In genomic region chr7:108950762-108951331, GRCm38 (mm10) we compare ENCODE assay signal across 8 mouse cellular contexts. TPM values are rescaled to one million over a fixed set of nuclear protein-coding genes. Genes with fewer than 3 reads are reported as not detected.
A peak's percentile ranks its signal among the peaks of the same experiment; 100 is the strongest.
DNase-seq lines count a peak whose midpoint lies in the region; ATAC-seq and TF ChIP-seq lines count a peak whose summit lies in the region.

No protein-coding gene starts in this region.

- H3K9ac ChIP-seq in heart, embryonic 14.5 days (ENCODE audit: low read length): peak overlapping the region; percentile 10; the same call in 1 of the 2 replicates
- H3K9ac ChIP-seq in midbrain, postnatal 0 days (replicated peaks; ENCODE audit: low read length, poor library complexity, severe bottlenecking): peak overlapping the region; percentile 70

- peak overlapping the region; percentile 76 for H3K4me2 ChIP-seq in heart, embryonic 14.5 days (ENCODE audit: low read length)
- peak overlapping the region; percentile 83 for H3K4me2 ChIP-seq in midbrain, postnatal 0 days (ENCODE audit: low read depth, low read length, poor library complexity, severe bottlenecking)

- ATAC-seq in heart, embryonic 14.5 days (ENCODE audit: insufficient number of reproducible peaks, insufficient read depth, low FRiP score, low read depth): no peak
- peak; percentile 80 for ATAC-seq in midbrain, postnatal 0 days (ENCODE audit: low FRiP score)

- DNase-seq in urinary bladder, adult 2 months (ENCODE audit: low spot score): peak; percentile 29
- no peak for DNase-seq in urinary bladder, postnatal 4 days (ENCODE audit: low spot score in 2 of 2)
- DNase-seq in layer of hippocampus, postnatal 36 days: peak; percentile 81 to 85
- DNase-seq in midbrain, postnatal 0 days (ENCODE audit: low spot score): peak; percentile 44
- DNase-seq in gastrocnemius, adult 18-20 months (ENCODE audit: low spot score): no peak
- no peak for DNase-seq in yolk sac, embryonic 10.5 days (ENCODE audit: low spot score)

- H3K4me3 ChIP-seq in cortical plate, adult 2 months (ENCODE audit: insufficient read depth, low read length): peak overlapping the region; percentile 65
- peak overlapping the region; percentile 42 to 45 for H3K4me3 ChIP-seq in heart, embryonic 14.5 days (ENCODE audit: control insufficient read depth in 1 of 2, insufficient read depth in 1 of 2, low read depth in 1 of 2, low read length in 2 of 2)
- H3K4me3 ChIP-seq in midbrain, postnatal 0 days (ENCODE audit: low read depth, low read length): peak overlapping the region; percentile 52

- H3K36me3 ChIP-seq in heart, embryonic 14.5 days (ENCODE audit: control insufficient read depth, insufficient read depth, low read length): peaks cover under 1% of the 10 kb centered on the region; the same call in 1 of the 2 replicates
- H3K36me3 ChIP-seq in midbrain, postnatal 0 days (ENCODE audit: insufficient read depth, low read length): no peaks in the 10 kb centered on the region

- peak overlapping the region; percentile 81 for H3K27ac ChIP-seq in cortical plate, adult 2 months (ENCODE audit: insufficient read depth, low read length)
- H3K27ac ChIP-seq in heart, embryonic 14.5 days (replicated peaks in 1 of 2; ENCODE audit: control insufficient read depth in 1 of 2, insufficient read depth in 1 of 2, low read depth in 2 of 2, low read length in 2 of 2): no peak overlapping the region
- H3K27ac ChIP-seq in midbrain, postnatal 0 days (ENCODE audit: low read depth, low read length): peak overlapping the region; percentile 87

- H3K9me3 ChIP-seq in heart, embryonic 14.5 days (ENCODE audit: control insufficient read depth, low read length): no peaks in the 10 kb centered on the region
- H3K9me3 ChIP-seq in midbrain, postnatal 0 days (ENCODE audit: low read length): no peaks in the 10 kb centered on the region

- peaks cover 42% of the 10 kb centered on the region for H3K27me3 ChIP-seq in heart, embryonic 14.5 days (ENCODE audit: control insufficient read depth, insufficient read depth, low read length)
- H3K27me3 ChIP-seq in midbrain, postnatal 0 days (ENCODE audit: insufficient read depth, low read length): peaks cover 9% of the 10 kb centered on the region; the same call in 1 of the 2 replicates

- TF ChIP-seq CTCF in cortical plate, adult 2 months (IDR thresholded peaks at IDR 0.05; ENCODE audit: extremely low read depth, insufficient read depth, low read length): no peak
- TF ChIP-seq CTCF in midbrain, postnatal 0 days (IDR thresholded peaks at IDR 0.05): no peak

- TF ChIP-seq POLR2A in cortical plate, adult 2 months (IDR thresholded peaks at IDR 0.05; ENCODE audit: extremely low read depth, insufficient read depth, low read length): peak; percentile 61; the same call in 1 of the 2 replicates

- no peaks in the 10 kb centered on the region; the same call in 1 of the 2 replicates for H3K4me1 ChIP-seq in cortical plate, adult 2 months (ENCODE audit: control insufficient read depth, insufficient read depth, low read length)
- peaks cover 10 to 11% of the 10 kb centered on the region in 2 experiments; a peak in 3 of 4 replicates for H3K4me1 ChIP-seq in heart, embryonic 14.5 days (ENCODE audit: control insufficient read depth in 2 of 2, insufficient read depth in 2 of 2, low read length in 2 of 2)
- H3K4me1 ChIP-seq in midbrain, postnatal 0 days (ENCODE audit: insufficient read depth, low read length): no peaks in the 10 kb centered on the region

- 2% methylated on average over 52 of the region's 52 CpGs for WGBS in heart, embryonic 14.5 days
- 1% methylated on average over 52 of the region's 52 CpGs for WGBS in midbrain, postnatal 0 days

RNA-seq across cellular contexts. Expression of gene Tub, which starts 0.7 kb away (rescaled TPM):
- polyA plus RNA-seq in urinary bladder, adult 2 months (2012; rRNA removed): 1.6 and 1.7 TPM in 2 replicates
- polyA plus RNA-seq in cortical plate, adult 2 months (2012; rRNA removed): 161 and 176 TPM in 2 replicates
- 0.47 and 0.74 TPM in 2 replicates for polyA plus RNA-seq in heart, embryonic 14.5 days (2014; fragmentation: Nextera tagmentation; extraction: Ambion mirVana)
- total RNA-seq in layer of hippocampus, postnatal 36 days (2021): 100 to 1,000 TPM; 181 to 205 TPM
- total RNA-seq in midbrain, postnatal 0 days (2014; rRNA removed): 159 and 207 TPM in 2 replicates
- polyA plus RNA-seq in midbrain, postnatal 0 days (2015; fragmentation: Nextera tagmentation; extraction: Ambion mirVana): 42.8 and 44.3 TPM in 2 replicates
- total RNA-seq in gastrocnemius, adult 18-20 months (2021): under 1 TPM; 0.30 to 0.59 TPM

RNA-seq across cellular contexts. Expression of gene Eif3f, which starts 16.6 kb away (rescaled TPM):
- 119 and 192 TPM in 2 replicates for polyA plus RNA-seq in urinary bladder, adult 2 months (2012; rRNA removed)
- 91.9 and 95.0 TPM in 2 replicates for polyA plus RNA-seq in cortical plate, adult 2 months (2012; rRNA removed)
- 65.9 and 68.4 TPM in 2 replicates for polyA plus RNA-seq in heart, embryonic 14.5 days (2014; fragmentation: Nextera tagmentation; extraction: Ambion mirVana)
- total RNA-seq in layer of hippocampus, postnatal 36 days (2021): 10 to 100 TPM; 86.8 to 93.7 TPM
- 121 TPM in 2 replicates for total RNA-seq in midbrain, postnatal 0 days (2014; rRNA removed)
- 73.9 and 77.8 TPM in 2 replicates for polyA plus RNA-seq in midbrain, postnatal 0 days (2015; fragmentation: Nextera tagmentation; extraction: Ambion mirVana)
- total RNA-seq in gastrocnemius, adult 18-20 months (2021): 100 to 1,000 TPM; 119 TPM

RNA-seq across cellular contexts. Expression of gene Nlrp10, which starts 20.9 kb away (rescaled TPM):
- polyA plus RNA-seq in urinary bladder, adult 2 months (2012; rRNA removed): 0.47 and 0.52 TPM in 2 replicates
- 0.04 and 0.06 TPM in 2 replicates for polyA plus RNA-seq in cortical plate, adult 2 months (2012; rRNA removed)
- polyA plus RNA-seq in heart, embryonic 14.5 days (2014; fragmentation: Nextera tagmentation; extraction: Ambion mirVana): 16.3 and 16.8 TPM in 2 replicates
- total RNA-seq in layer of hippocampus, postnatal 36 days (2021): under 1 TPM; 0.32 to 0.35 TPM
- total RNA-seq in midbrain, postnatal 0 days (2014; rRNA removed): 0.22 TPM in 1 of 2 replicates, not detected in the other
- not detected in 2 replicates for polyA plus RNA-seq in midbrain, postnatal 0 days (2015; fragmentation: Nextera tagmentation; extraction: Ambion mirVana)
- total RNA-seq in gastrocnemius, adult 18-20 months (2021): 1 to 10 TPM; 1.1 to 2.7 TPM

RNA-seq across cellular contexts. Expression of gene Olfr519, which starts 56.6 kb away (rescaled TPM):
- not detected in 2 replicates for polyA plus RNA-seq in urinary bladder, adult 2 months (2012; rRNA removed)
- not detected in 2 replicates for polyA plus RNA-seq in cortical plate, adult 2 months (2012; rRNA removed)
- polyA plus RNA-seq in heart, embryonic 14.5 days (2014; fragmentation: Nextera tagmentation; extraction: Ambion mirVana): not detected in 2 replicates
- total RNA-seq in layer of hippocampus, postnatal 36 days (2021): not detected
- not detected in 2 replicates for total RNA-seq in midbrain, postnatal 0 days (2014; rRNA removed)
- polyA plus RNA-seq in midbrain, postnatal 0 days (2015; fragmentation: Nextera tagmentation; extraction: Ambion mirVana): not detected in 2 replicates
- total RNA-seq in gastrocnemius, adult 18-20 months (2021): not detected

Comparison
In these comparisons a context has a peak if more than half of its experiments do, and no peak if none do; other contexts are left out.
1. DNase-seq: peak in urinary bladder, adult 2 months (single experiment), layer of hippocampus, postnatal 36 days (2 of 2) and midbrain, postnatal 0 days (single experiment); none in urinary bladder, postnatal 4 days (0 of 2), gastrocnemius, adult 18-20 months (single experiment) and yolk sac, embryonic 10.5 days (single experiment).
2. H3K27ac ChIP-seq: peak in cortical plate, adult 2 months (single experiment) and midbrain, postnatal 0 days (single experiment); none in heart, embryonic 14.5 days (0 of 2).
3. RNA of gene Tub, which starts 0.7 kb away (polyA plus RNA-seq): 161 to 176 TPM in cortical plate, adult 2 months and 42.8 to 44.3 TPM in midbrain, postnatal 0 days; 1.6 to 1.7 TPM in urinary bladder, adult 2 months and 0.47 to 0.74 TPM in heart, embryonic 14.5 days; every median in the first group is over 10 times any median in the second.
4. RNA of gene Nlrp10, which starts 20.9 kb away (polyA plus RNA-seq): 16.3 to 16.8 TPM in heart, embryonic 14.5 days; 0.47 to 0.52 TPM in urinary bladder, adult 2 months, 0.04 to 0.06 TPM in cortical plate, adult 2 months and not detected in midbrain, postnatal 0 days; every median in the first group is over 10 times any median in the second.
5. Peak in every context shown above with its lines, with median percentiles within 50 percentile points of each other: H3K4me3 ChIP-seq.